7 mouse cellular contexts compared by ENCODE assay signal in the genomic region with DNA sequence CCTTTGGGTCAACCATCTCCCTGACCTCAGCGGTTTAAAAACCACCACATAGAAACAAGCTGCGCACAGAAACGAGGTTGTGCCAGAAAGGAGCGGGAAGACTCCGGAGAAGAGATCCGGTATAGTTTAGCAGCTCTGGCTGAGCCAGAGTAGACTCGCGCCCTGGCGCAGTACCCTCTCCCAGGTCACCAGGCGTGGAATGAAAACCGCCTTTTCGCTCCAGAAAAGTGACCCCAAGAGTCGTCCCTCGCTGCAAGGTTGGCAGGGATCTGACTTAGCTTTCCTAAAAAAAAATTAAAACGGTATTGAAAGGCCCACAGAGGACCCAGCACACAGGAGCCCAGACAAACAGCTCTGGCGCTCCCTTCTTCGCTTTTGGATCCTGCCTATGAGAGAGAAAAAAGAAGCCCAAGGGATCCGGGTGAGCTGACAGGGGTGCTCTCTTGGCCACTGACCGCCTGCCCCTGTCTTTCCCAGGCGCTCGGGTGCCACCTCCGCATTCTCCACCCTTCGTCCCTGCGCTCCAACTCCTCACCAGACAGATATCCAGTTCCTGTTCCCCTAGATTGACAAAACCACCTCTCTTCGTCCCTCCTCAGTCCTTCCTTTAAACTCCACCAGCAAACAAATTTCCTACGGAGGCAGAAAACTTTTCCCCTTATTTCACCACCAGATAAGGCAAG. TPM values are rescaled to one million over a fixed set of nuclear protein-coding genes. Genes with fewer than 3 reads are reported as not detected.
DNase-seq lines count a peak whose midpoint lies in the region; ATAC-seq lines count a peak whose summit lies in the region.

No protein-coding gene starts in this region.

- peaks cover 11% of the 10 kb centered on the region; the same call in 1 of the 2 replicates for H3K4me1 ChIP-seq in megakaryocyte, embryonic 14.5 days
- H3K4me1 ChIP-seq in embryonic facial prominence, embryonic 15.5 days, result peaks cover 19% of the 10 kb centered on the region
- H3K4me1 ChIP-seq in hindbrain, embryonic 15.5 days (replicated peaks), result peaks cover 14% of the 10 kb centered on the region; the same call in 1 of the 2 replicates
- H3K4me1 ChIP-seq in liver, embryonic 13.5 days (replicated peaks), result no peaks in the 10 kb centered on the region

- no peak overlapping the region for H3K27ac ChIP-seq in embryonic facial prominence, embryonic 15.5 days (replicated peaks)
- H3K27ac ChIP-seq in hindbrain, embryonic 15.5 days (replicated peaks), result peak overlapping the region; percentile 70
- H3K27ac ChIP-seq in liver, embryonic 13.5 days, result no peak overlapping the region

- H3K27me3 ChIP-seq in megakaryocyte, embryonic 14.5 days (replicated peaks), result peaks cover 34% of the 10 kb centered on the region
- H3K27me3 ChIP-seq in embryonic facial prominence, embryonic 15.5 days, result peaks cover 40% of the 10 kb centered on the region
- peaks cover 12% of the 10 kb centered on the region for H3K27me3 ChIP-seq in hindbrain, embryonic 15.5 days
- H3K27me3 ChIP-seq in liver, embryonic 13.5 days, result peaks cover 41% of the 10 kb centered on the region

- no peaks in the 10 kb centered on the region for H3K36me3 ChIP-seq in megakaryocyte, embryonic 14.5 days (replicated peaks; ENCODE audit: low read length)
- H3K36me3 ChIP-seq in embryonic facial prominence, embryonic 15.5 days, result no peaks in the 10 kb centered on the region
- H3K36me3 ChIP-seq in hindbrain, embryonic 15.5 days, result no peaks in the 10 kb centered on the region
- H3K36me3 ChIP-seq in liver, embryonic 13.5 days, result no peaks in the 10 kb centered on the region

- ATAC-seq in megakaryocyte, adult 5-6 weeks (ENCODE audit: poor library complexity, severe bottlenecking), result no peak
- ATAC-seq in embryonic facial prominence, embryonic 15.5 days (ENCODE audit: insufficient number of reproducible peaks, low FRiP score, low TSS enrichment, low read depth), result no peak
- 0 out of 2 replicates have a peak, but pooled peaks have one; percentile 21 for ATAC-seq in hindbrain, embryonic 15.5 days (ENCODE audit: low FRiP score, low read depth)
- ATAC-seq in liver, embryonic 13.5 days (ENCODE audit: low read depth), result no peak

- H3K9ac ChIP-seq in embryonic facial prominence, embryonic 15.5 days, result peak overlapping the region; percentile 0; the same call in 1 of the 2 replicates
- H3K9ac ChIP-seq in hindbrain, embryonic 15.5 days, result peak overlapping the region; percentile 74
- no peak overlapping the region for H3K9ac ChIP-seq in liver, embryonic 13.5 days

- peak overlapping the region; percentile 90 for H3K4me3 ChIP-seq in megakaryocyte, embryonic 14.5 days (replicated peaks)
- peak overlapping the region; percentile 45 for H3K4me3 ChIP-seq in embryonic facial prominence, embryonic 15.5 days (replicated peaks)
- H3K4me3 ChIP-seq in hindbrain, embryonic 15.5 days, result peak overlapping the region; percentile 79
- H3K4me3 ChIP-seq in liver, embryonic 13.5 days (replicated peaks), result peak overlapping the region; percentile 42

- H3K9me3 ChIP-seq in megakaryocyte, embryonic 14.5 days, result no peaks in the 10 kb centered on the region
- H3K9me3 ChIP-seq in embryonic facial prominence, embryonic 15.5 days (replicated peaks), result no peaks in the 10 kb centered on the region
- H3K9me3 ChIP-seq in hindbrain, embryonic 15.5 days, result no peaks in the 10 kb centered on the region
- no peaks in the 10 kb centered on the region for H3K9me3 ChIP-seq in liver, embryonic 13.5 days (replicated peaks)

- H3K4me2 ChIP-seq in embryonic facial prominence, embryonic 15.5 days (replicated peaks), result peak overlapping the region; percentile 85
- peak overlapping the region; percentile 98 for H3K4me2 ChIP-seq in hindbrain, embryonic 15.5 days
- H3K4me2 ChIP-seq in liver, embryonic 13.5 days, result peak overlapping the region; percentile 59

- WGBS in embryonic facial prominence, embryonic 15.5 days, result 3% methylated on average over 26 of the region's 26 CpGs
- WGBS in hindbrain, embryonic 15.5 days, result 1% methylated on average over 26 of the region's 26 CpGs
- 3% methylated on average over 26 of the region's 26 CpGs for WGBS in liver, embryonic 13.5 days (ENCODE audit: insufficient replicate concordance)

- no peak for DNase-seq in liver, embryonic 13.5 days
- DNase-seq in retina, postnatal 7 days (ENCODE audit: low read depth, low spot score), result peak; percentile 3
- no peak for DNase-seq in spleen, adult 18-20 months

RNA-seq across cellular contexts. Expression of gene Chrm3, which starts 1.0 kb away (rescaled TPM):
- not detected in 2 replicates for polyA plus RNA-seq in megakaryocyte, embryonic 14.5 days (2012; ENCODE audit: insufficient read depth, low replicate concordance)
- total RNA-seq in megakaryocyte, adult 5-6 weeks (2015), result 0.55 and 1.9 TPM in 2 replicates
- 4.6 and 5.5 TPM in 2 replicates for total RNA-seq in megakaryocyte, adult 5-6 weeks (2017)
- 1.7 and 2.7 TPM in 2 replicates for polyA plus RNA-seq in embryonic facial prominence, embryonic 15.5 days (2015; fragmentation: Nextera tagmentation; extraction: Ambion mirVana)
- polyA plus RNA-seq in hindbrain, embryonic 15.5 days (2015; fragmentation: Nextera tagmentation; extraction: Ambion mirVana), result 3.2 and 5.2 TPM in 2 replicates
- 0.03 and 0.08 TPM in 2 replicates for polyA plus RNA-seq in liver, embryonic 13.5 days (2015; fragmentation: Nextera tagmentation; extraction: Ambion mirVana)
